Mouse (Mus musculus) neural tube, embryonic 13.5 days (tissue): ENCODE results near the gene Wfdc1. TPM values are rescaled to one million over a fixed set of nuclear protein-coding genes. Genes with fewer than 3 reads are reported as not detected.

Experiments used
- ATAC-seq: fragments of 200-750 bp; cut with Nextera tagmentation; 2 replicates; pipeline ENCODE4 v1.8.0; 2017; ENCODE audit warnings: low read depth, mild to moderate bottlenecking, moderate TSS enrichment, moderate library complexity
- H3K27ac ChIP-seq: fragments of 300-500 bp; sonication (generic); replicated peaks from 2 replicates; pipeline ENCODE4 v1.5.1; 2015; ENCODE audit warnings: moderate library complexity, mild to moderate bottlenecking, inconsistent platforms
- H3K27me3 ChIP-seq: fragments of 300-500 bp; sonication (generic); 2 replicates; pipeline ENCODE4 v1.6.1; 2015; ENCODE audit warnings: mild to moderate bottlenecking, inconsistent platforms
- H3K36me3 ChIP-seq: fragments of 300-500 bp; sonication (generic); 2 replicates; pipeline ENCODE4 v1.6.1; 2015; ENCODE audit warnings: mild to moderate bottlenecking, inconsistent platforms
- H3K4me1 ChIP-seq: fragments of 300-500 bp; sonication (generic); replicated peaks from 2 replicates; pipeline ENCODE4 v1.6.1; 2015; ENCODE audit warnings: inconsistent platforms
- H3K4me2 ChIP-seq: fragments of 300-500 bp; sonication (generic); 2 replicates; pipeline ENCODE4 v1.6.1; 2015; ENCODE audit warnings: inconsistent platforms, mild to moderate bottlenecking, moderate library complexity
- H3K4me3 ChIP-seq: fragments of 300-500 bp; sonication (generic); 2 replicates; pipeline ENCODE4 v1.5.1; 2015; ENCODE audit warnings: mild to moderate bottlenecking, inconsistent platforms
- H3K9ac ChIP-seq: fragments of 300-500 bp; sonication (generic); 2 replicates; pipeline ENCODE4 v1.6.1; 2015; ENCODE audit warnings: moderate library complexity, mild to moderate bottlenecking, inconsistent platforms
- H3K9me3 ChIP-seq: fragments of 300-500 bp; sonication (generic); 2 replicates; pipeline ENCODE4 v1.6.1; 2016; ENCODE audit warnings: inconsistent platforms
- WGBS: fragments of 180-500 bp; shearing (Covaris S2); methylation state at CpG from one replicate; pipeline ENCODE4 v1.1.7; 2015; 5-methylcytosine and 5-hydroxymethylcytosine counted together
- polyA plus RNA-seq: library from polyadenylated mRNA; unstranded; fragments of >200 nt; fragmentation: Nextera tagmentation; extraction: Ambion mirVana; gene quantifications from 2 replicates; pipeline ENCODE4 v1.2.1, GENCODE M21; 2015

The Wfdc1 gene
- polyA plus RNA-seq, 1 experiment from 2014 or later: 3.4 TPM

DNA sequence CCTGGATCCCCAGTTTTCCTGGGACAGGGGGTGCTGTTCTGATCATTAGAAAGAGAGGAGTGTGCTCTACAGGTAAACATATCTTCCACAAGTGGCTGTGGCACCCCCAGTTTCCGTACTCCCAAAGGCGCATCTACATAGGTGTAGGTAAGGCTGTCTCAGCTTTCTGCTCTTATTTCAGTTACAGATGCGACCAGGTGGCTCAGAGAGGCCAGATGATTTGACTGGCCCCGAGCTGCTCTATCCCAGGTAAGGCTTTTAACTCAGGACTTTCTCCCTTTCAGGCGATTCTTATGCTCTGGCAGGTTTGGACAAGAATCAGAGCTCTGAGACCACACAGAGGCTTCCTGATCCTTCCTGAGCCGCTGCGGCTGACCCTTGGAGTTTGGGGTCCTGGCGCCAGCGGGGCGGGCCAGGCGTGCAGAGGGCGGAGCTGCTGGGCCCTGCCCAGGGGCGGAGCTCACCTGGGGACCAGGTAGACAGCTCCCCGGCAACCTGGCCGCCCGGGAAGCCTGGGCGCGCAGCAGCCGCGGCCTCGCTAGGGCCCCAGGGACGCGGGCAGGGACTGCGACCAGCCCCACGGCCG lies 33.5 kb downstream of the Wfdc1 start, which contains the start of gene Atp2c2:
TSS of gene Atp2c2 (plus strand) at position 461 of the 586 bp plus-strand sequence.
- Histone ChIP-seq H3K9ac (no peak within 1 kb of the TSS), H3K4me2 (no peak within 1 kb of the TSS), H3K27ac (no peak within 1 kb of the TSS), H3K4me1 (peaks cover 12% of the 10 kb centered on the region), H3K36me3 (no peaks in the 10 kb centered on the region), H3K4me3 (no peak within 1 kb of the TSS), H3K27me3 (peaks cover 55% of the 10 kb centered on the region), H3K9me3 (no peaks in the 10 kb centered on the region)
- WGBS: 3% methylated on average over 26 of the region's 26 CpGs
- ATAC-seq: no peak

DNA sequence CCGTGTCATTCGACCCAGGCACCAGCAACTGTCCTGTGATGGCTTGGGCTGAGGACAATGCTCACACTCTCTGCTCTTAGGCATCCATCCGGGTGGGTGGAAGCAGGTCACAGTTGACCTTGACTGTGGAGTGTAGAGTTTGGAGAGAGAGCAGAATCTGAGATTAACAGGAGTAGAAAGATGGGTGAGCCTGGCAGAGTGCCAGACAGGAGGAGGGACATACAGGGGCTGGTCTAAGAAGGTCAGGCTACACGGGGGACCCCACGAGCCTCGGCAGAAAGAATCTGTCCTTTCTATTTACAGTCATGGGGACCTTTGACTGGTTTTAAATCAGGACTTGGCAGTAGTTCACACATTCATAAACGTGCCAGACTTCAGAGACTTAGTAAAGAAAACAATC lies 36.8 kb downstream of the Wfdc1 start:
- Histone ChIP-seq H3K4me1 (peaks cover 12% of the 10 kb centered on the region), H3K9ac (no peak overlapping the region), H3K27me3 (peaks cover 50% of the 10 kb centered on the region), H3K4me2 (no peak overlapping the region), H3K9me3 (no peaks in the 10 kb centered on the region), H3K27ac (no peak overlapping the region), H3K36me3 (no peaks in the 10 kb centered on the region), H3K4me3 (no peak overlapping the region)
- 62% methylated on average over 7 of the region's 7 CpGs for WGBS
- ATAC-seq: no peak

DNA sequence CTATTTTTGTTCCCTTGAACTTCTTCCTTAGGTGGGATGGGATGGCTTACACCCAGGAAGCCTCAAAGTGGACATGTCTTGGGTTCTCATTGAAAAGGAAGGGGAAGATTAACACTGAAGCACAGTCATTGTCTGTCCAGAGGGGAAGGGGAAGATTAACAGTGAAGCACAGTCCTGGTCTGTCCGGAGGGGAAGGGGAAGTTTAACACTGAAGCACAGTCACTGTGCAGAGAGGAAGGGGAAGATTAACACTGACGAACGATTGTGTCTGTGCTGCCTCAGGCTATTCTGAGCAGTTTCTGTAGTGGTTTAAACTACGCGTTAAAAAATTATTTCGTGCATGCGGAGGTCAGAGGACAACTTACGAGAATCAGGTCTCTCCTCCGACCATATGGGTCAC lies 41.0 kb downstream of the Wfdc1 start:
- H3K27me3 ChIP-seq: peaks cover 8% of the 10 kb centered on the region
- H3K9me3 ChIP-seq: no peaks in the 10 kb centered on the region
- no peak overlapping the region for H3K4me2 ChIP-seq
- H3K4me3 ChIP-seq: no peak overlapping the region
- H3K36me3 ChIP-seq: no peaks in the 10 kb centered on the region
- no peak overlapping the region for H3K27ac ChIP-seq
- no peak for ATAC-seq
- H3K4me1 ChIP-seq: peaks cover 16% of the 10 kb centered on the region
- WGBS: 84% methylated on average over 9 of the region's 9 CpGs
- no peak overlapping the region for H3K9ac ChIP-seq

DNA sequence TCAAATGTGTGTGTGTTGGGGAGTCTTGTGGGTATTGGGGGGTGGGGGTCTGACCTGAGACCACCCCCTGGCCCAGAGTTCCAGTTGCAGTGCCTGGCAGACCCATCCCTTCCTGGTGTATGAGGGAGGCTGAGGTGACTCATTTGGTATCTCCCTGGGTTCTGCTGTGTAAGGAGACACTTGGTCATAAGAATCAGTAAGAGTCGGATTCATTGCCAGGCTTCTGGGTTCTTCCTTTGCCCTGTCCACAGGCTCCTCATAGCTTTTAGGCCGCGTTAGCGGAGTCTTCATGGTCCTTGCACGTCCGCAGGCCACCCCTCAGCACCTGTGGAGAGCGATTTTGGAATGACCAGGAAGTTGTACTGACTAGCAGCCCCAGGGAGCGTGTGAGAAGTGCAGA lies 42.3 kb downstream of the Wfdc1 start:
- Histone ChIP-seq H3K36me3 (no peaks in the 10 kb centered on the region), H3K4me1 (peaks cover 16% of the 10 kb centered on the region), H3K27me3 (no peaks in the 10 kb centered on the region; the same call in 1 of the 2 replicates), H3K4me3 (no peak overlapping the region), H3K9me3 (no peaks in the 10 kb centered on the region), H3K9ac (no peak overlapping the region), H3K27ac (no peak overlapping the region), H3K4me2 (no peak overlapping the region)
- 90% methylated on average over 8 of the region's 8 CpGs for WGBS
- no peak for ATAC-seq

DNA sequence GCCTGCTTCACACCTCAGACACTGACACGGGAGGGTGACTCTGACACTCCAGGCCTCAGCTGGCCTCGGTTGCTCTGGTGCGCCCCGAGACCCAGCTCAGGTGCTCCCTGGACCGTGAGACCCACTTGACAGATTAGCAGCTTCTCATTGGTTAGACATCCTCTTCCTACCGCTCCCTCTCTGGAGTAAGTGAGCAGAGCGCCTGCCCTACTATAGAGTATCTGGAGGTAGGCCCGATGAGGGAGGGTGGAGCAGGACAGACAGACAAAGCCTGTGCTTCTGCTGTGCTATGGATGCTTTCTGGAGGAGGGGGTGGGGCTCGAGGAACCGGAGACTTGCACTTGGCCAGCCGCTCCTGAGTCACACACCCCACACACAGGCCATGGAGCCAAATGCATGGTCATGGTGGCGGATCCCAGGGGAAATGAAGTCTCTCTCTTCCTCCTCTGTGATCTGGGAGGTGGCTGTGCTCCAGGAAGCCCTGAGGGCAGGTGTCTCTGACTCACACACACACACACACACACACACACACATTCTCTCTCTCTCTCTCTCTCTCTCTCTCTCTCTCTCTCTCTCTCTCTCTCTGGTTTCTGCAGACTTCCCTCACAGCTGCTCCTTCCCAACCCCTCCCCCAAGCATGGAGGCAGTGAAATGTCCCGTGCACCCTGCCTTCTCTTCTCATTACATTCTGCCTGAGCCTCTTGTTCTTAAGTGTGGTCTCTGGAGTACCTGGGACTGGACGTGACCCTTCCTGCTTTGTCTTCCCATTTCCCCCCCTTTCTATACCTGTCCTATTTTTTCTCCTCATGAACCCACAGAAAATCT lies 42.9 kb downstream of the Wfdc1 start:
- no peaks in the 10 kb centered on the region; the same call in 1 of the 2 replicates for H3K27me3 ChIP-seq
- WGBS: 66% methylated on average over 14 of the region's 14 CpGs
- H3K4me1 ChIP-seq: peaks cover 16% of the 10 kb centered on the region
- H3K9ac ChIP-seq: no peak overlapping the region
- H3K4me3 ChIP-seq: no peak overlapping the region
- ATAC-seq: peak; percentile 23; the same call in 1 of the 2 replicates
- no peaks in the 10 kb centered on the region for H3K36me3 ChIP-seq
- no peaks in the 10 kb centered on the region for H3K9me3 ChIP-seq
- H3K27ac ChIP-seq: peak overlapping the region; percentile 38; the same call in 1 of the 2 replicates
- H3K4me2 ChIP-seq: no peak overlapping the region

DNA sequence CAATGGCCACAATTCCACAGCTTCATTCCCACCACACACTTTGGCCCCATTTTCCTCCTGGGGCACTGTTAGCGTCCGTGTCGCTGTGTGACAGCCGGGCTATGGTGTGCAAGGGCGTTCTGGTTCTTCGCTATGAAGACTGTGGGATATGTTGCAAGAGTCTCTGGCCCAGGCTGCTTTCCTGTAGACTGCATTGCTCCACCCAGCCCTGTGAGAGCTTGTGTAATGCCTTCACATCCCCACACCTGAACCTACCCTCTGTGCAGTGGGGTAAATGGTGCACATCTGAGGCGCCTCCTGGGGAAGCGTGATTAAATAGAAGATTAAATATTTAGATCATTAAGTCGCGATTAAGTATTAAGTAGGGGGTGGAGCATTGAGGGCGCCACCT lies 43.5 kb downstream of the Wfdc1 start:
- ATAC-seq: 0 out of 2 replicates have a peak, but pooled peaks have one; percentile 36
- peak overlapping the region; percentile 38; the same call in 1 of the 2 replicates for H3K27ac ChIP-seq
- no peaks in the 10 kb centered on the region for H3K36me3 ChIP-seq
- no peaks in the 10 kb centered on the region for H3K9me3 ChIP-seq
- WGBS: 74% methylated on average over 11 of the region's 11 CpGs
- no peaks in the 10 kb centered on the region; the same call in 1 of the 2 replicates for H3K27me3 ChIP-seq
- peaks cover 16% of the 10 kb centered on the region for H3K4me1 ChIP-seq
- H3K9ac ChIP-seq: no peak overlapping the region
- H3K4me2 ChIP-seq: no peak overlapping the region
- H3K4me3 ChIP-seq: no peak overlapping the region

DNA sequence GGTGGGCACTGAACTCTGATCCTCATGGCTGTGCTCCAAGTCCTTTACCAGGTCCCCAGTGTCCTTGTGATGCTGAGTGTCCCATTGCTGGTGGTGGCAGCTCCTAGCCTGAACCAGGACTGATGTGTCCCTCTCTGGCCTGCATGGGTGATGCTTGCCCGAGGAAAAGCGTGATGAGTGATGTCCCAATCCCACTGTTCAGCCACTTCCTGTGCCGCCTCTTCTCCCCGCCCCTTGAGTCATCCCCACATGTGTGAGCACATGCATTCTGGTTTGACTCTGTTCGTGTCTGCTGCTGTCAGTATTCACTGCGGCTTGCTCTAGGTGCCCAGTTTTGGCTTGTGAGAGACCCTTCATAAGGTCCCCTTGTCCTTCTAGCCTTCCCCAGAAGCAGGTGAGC lies 46.1 kb downstream of the Wfdc1 start:
- Histone ChIP-seq H3K27me3 (peaks cover 2% of the 10 kb centered on the region; the same call in 1 of the 2 replicates), H3K4me3 (no peak overlapping the region), H3K36me3 (no peaks in the 10 kb centered on the region), H3K9ac (no peak overlapping the region), H3K27ac (no peak overlapping the region), H3K4me1 (peaks cover 20% of the 10 kb centered on the region), H3K9me3 (no peaks in the 10 kb centered on the region), H3K4me2 (no peak overlapping the region)
- no peak for ATAC-seq
- 73% methylated on average over 6 of the region's 6 CpGs for WGBS

DNA sequence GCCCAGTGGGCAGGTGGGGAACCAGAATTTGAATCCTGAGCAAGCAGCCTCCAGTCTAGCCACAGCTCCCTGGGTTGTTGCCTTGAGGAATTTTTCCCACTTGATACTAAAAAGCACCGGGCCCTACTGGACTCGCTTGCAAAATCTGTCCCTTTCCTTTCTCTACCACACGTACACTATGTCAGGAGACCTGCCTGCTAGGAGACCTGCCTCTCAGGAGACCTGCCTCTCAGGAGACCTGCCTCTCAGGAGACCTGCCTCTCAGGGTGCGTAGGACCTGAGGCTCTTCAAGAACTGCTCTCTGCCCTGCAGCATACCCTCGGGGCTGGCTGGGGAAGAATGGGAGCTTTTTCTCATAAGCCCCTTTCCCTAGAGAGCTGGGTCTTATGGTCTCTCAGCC lies 47.3 kb downstream of the Wfdc1 start:
- H3K4me1 ChIP-seq: peaks cover 20% of the 10 kb centered on the region
- 85% methylated on average over 5 of the region's 5 CpGs for WGBS
- no peaks in the 10 kb centered on the region for H3K9me3 ChIP-seq
- H3K4me3 ChIP-seq: no peak overlapping the region
- peaks cover 2% of the 10 kb centered on the region; the same call in 1 of the 2 replicates for H3K27me3 ChIP-seq
- ATAC-seq: no peak
- no peak overlapping the region for H3K4me2 ChIP-seq
- H3K36me3 ChIP-seq: no peaks in the 10 kb centered on the region
- no peak overlapping the region for H3K9ac ChIP-seq
- H3K27ac ChIP-seq: no peak overlapping the region

DNA sequence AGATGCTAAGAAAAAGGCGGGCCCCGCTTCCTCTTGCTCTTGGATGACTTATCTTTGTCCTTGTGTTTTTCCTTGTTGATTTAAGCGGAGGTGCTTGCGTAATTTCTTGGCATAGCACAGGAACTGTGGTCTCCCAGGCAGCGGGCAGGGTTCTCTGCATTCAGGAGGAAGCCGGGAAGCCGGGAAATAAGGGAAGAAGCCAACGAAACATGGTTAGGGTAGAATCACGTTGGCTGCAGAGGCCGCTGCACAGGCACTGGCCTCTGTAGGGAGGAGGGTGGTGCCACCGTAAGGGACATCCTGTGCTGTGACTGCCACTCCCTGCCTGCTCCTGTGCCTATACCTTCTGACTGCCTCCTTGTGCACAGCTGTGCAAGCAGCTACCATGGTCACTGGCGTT lies 49.1 kb downstream of the Wfdc1 start:
- H3K27ac ChIP-seq: no peak overlapping the region
- ATAC-seq: no peak
- no peaks in the 10 kb centered on the region for H3K9me3 ChIP-seq
- peaks cover 2% of the 10 kb centered on the region; the same call in 1 of the 2 replicates for H3K27me3 ChIP-seq
- no peak overlapping the region for H3K9ac ChIP-seq
- H3K4me2 ChIP-seq: no peak overlapping the region
- no peak overlapping the region for H3K4me3 ChIP-seq
- H3K36me3 ChIP-seq: no peaks in the 10 kb centered on the region
- WGBS: 73% methylated on average over 12 of the region's 12 CpGs
- H3K4me1 ChIP-seq: peaks cover 4% of the 10 kb centered on the region; the same call in 1 of the 2 replicates

DNA sequence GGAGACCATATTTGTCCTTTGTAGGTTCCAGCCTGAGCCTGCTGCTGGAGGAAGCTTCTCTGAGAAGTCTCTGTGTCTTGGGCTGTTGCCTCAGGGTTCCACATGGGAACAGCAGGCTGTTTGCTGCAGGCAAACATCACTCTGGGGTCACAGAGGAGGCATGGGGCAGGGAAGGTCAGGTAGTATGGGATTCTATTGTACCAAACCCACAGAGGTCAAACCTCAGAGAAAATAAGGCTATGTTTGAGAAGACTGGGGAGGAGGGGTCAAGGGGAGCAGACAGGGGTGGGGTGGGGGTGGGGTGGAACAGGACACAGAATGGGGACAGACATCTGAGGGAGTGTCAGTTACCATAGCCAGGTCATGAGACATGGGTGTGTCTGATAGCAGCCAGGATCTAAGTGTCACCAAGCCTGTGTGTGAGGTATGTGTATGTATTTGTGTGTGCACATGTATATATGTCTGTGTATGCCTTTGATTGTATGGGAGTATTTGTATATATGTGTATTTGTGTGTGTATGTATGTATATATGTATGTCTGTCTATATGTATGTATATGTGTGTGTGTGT lies 50.6 kb downstream of the Wfdc1 start:
- Histone ChIP-seq H3K27me3 (0 out of 2 replicates have a peak, but pooled peaks cover 2% of the 10 kb centered on the region), H3K27ac (no peak overlapping the region), H3K4me2 (no peak overlapping the region), H3K9ac (no peak overlapping the region), H3K9me3 (no peaks in the 10 kb centered on the region), H3K36me3 (no peaks in the 10 kb centered on the region), H3K4me3 (no peak overlapping the region), H3K4me1 (peaks cover 4% of the 10 kb centered on the region; the same call in 1 of the 2 replicates)
- no peak for ATAC-seq

DNA sequence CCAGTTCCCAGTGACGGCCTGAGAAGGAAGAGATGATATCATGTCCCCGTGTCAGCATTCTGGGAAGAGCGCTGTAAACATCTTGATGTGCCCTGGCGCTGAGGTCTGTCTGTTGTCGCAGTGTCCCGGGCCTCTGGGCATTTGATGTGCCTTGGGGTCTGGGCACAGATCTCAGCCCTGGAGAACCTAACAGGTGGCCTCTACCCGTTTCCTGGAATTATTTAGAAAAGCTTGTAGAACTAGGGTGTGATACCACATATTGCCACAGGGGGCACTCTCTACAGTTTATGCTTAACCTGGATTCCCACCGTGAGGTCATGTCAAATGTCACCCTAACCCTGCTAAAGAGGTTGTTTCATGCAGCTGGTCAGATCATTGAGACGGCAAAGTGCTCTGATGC lies 51.6 kb downstream of the Wfdc1 start:
- Histone ChIP-seq H3K4me1 (peaks cover 4% of the 10 kb centered on the region; the same call in 1 of the 2 replicates), H3K9ac (no peak overlapping the region), H3K27ac (no peak overlapping the region), H3K4me2 (no peak overlapping the region), H3K36me3 (no peaks in the 10 kb centered on the region), H3K4me3 (no peak overlapping the region), H3K27me3 (0 out of 2 replicates have a peak, but pooled peaks cover 2% of the 10 kb centered on the region), H3K9me3 (no peaks in the 10 kb centered on the region)
- ATAC-seq: no peak
- WGBS: 61% methylated on average over 9 of the region's 9 CpGs

DNA sequence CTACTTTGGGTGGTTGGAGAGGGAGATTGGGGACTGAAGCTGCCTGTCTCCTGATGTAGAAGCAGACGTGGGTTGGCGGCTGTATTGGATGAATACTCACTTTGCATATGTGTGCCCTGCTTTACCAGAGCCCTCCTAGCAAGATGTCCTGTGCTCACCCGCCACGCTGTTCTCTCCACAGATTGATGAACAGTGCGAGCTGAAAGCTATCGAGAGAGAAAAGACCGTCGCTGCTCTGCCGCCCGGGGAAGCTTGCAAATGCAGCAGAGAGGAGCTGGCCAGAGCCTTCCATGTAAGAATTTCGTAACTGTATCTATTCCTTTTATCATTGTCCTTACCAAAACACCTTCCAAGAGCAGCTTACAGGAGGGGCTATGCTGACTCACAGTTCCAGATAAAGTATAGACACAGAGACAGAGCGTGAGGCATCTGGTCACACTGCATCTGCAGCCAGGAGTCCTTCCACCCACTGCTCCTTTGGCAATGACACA lies 52.9 kb downstream of the Wfdc1 start:
- Histone ChIP-seq H3K4me2 (no peak overlapping the region), H3K27ac (no peak overlapping the region), H3K9me3 (no peaks in the 10 kb centered on the region), H3K27me3 (0 out of 2 replicates have a peak, but pooled peaks cover 2% of the 10 kb centered on the region), H3K36me3 (no peaks in the 10 kb centered on the region), H3K4me1 (peaks cover 4% of the 10 kb centered on the region; the same call in 1 of the 2 replicates), H3K9ac (no peak overlapping the region), H3K4me3 (no peak overlapping the region)
- no peak for ATAC-seq
- 57% methylated on average over 12 of the region's 12 CpGs for WGBS
